Mouse (Mus musculus) embryonic facial prominence, embryonic 12.5 days (tissue): Measurements from ENCODE around the gene Crb3. TPM values are rescaled to one million over a fixed set of nuclear protein-coding genes. Genes with fewer than 3 reads are reported as not detected.
A peak's percentile ranks its signal among the peaks of the same experiment; 100 is the strongest.
"Not testable (repeated sequence)": the region's sequence is repeated elsewhere in the genome, so short reads cannot be mapped to it uniquely, and the experiment has no call there.

ENCODE experiments used
- ATAC-seq: fragments of 200-750 bp; cut with Nextera tagmentation; 2 replicates; pipeline ENCODE4 v1.8.0; 2017; ENCODE audit not compliant: insufficient number of reproducible peaks, insufficient read depth, low FRiP score, low TSS enrichment
- H3K27ac ChIP-seq: fragments of 300-500 bp; sonication (generic); 2 replicates; pipeline ENCODE4 v1.5.1; 2016; ENCODE audit warnings: mild to moderate bottlenecking
- H3K27me3 ChIP-seq: fragments of 300-500 bp; sonication (generic); 2 replicates; pipeline ENCODE4 v1.6.1; 2016; ENCODE audit warnings: mild to moderate bottlenecking, moderate library complexity
- H3K36me3 ChIP-seq: fragments of 300-500 bp; sonication (generic); 2 replicates; pipeline ENCODE4 v1.6.1; 2016; ENCODE audit warnings: mild to moderate bottlenecking
- H3K4me1 ChIP-seq: fragments of 300-500 bp; sonication (generic); 2 replicates; pipeline ENCODE4 v1.6.1; 2016
- H3K4me2 ChIP-seq: fragments of 300-500 bp; sonication (generic); replicated peaks from 2 replicates; pipeline ENCODE4 v1.6.1; 2016; ENCODE audit warnings: mild to moderate bottlenecking, moderate library complexity
- H3K4me3 ChIP-seq: fragments of 300-500 bp; sonication (generic); 2 replicates; pipeline ENCODE4 v1.5.1; 2016; ENCODE audit warnings: mild to moderate bottlenecking
- H3K9ac ChIP-seq: fragments of 300-500 bp; sonication (generic); 2 replicates; pipeline ENCODE4 v1.6.1; 2016; ENCODE audit warnings: mild to moderate bottlenecking, moderate library complexity
- H3K9me3 ChIP-seq: fragments of 300-500 bp; sonication (generic); 2 replicates; pipeline ENCODE4 v1.6.1; 2016; ENCODE audit warnings: mild to moderate bottlenecking, moderate library complexity
- WGBS: fragments of 180-500 bp; shearing (Covaris S2); methylation state at CpG from one replicate; pipeline ENCODE4 v1.1.7; 2016; 5-methylcytosine and 5-hydroxymethylcytosine counted together
- polyA plus RNA-seq: library from polyadenylated mRNA; unstranded; fragments of >200 nt; fragmentation: Nextera tagmentation; extraction: Ambion mirVana; gene quantifications from 2 replicates; pipeline ENCODE4 v1.2.1, GENCODE M21; 2016

Gene Crb3
- polyA plus RNA-seq, 1 experiment from 2014 or later: 5.0 TPM

DNA sequence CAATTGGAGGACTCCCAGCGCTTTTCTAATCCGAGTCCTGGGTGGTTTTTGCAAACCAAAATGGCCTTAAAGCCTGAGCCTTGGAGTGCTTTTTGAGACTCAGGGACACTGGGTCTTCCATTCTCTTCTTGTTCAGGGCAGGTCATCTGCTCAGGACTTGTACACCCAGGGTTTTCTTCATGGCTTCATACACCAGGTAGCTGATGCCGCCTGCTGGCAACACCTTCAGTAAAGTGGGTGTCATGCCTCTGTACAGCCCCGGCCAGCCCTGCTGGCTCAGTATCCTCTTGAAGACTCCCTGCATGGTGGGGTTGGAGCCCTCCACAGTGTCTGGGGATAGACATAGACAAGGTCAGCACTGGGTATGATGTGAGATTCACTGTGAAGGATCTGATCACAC is 26.1 kb upstream of the Crb3 start:
- 85% methylated on average over 4 of the region's 4 CpGs for WGBS
- H3K4me2 ChIP-seq: peak overlapping the region; percentile 57; the same call in 1 of the 2 replicates
- no peaks in the 10 kb centered on the region for H3K9me3 ChIP-seq
- H3K4me3 ChIP-seq: 0 out of 2 replicates have a peak overlapping the region, but pooled peaks have one; percentile 37
- no peak for ATAC-seq
- H3K9ac ChIP-seq: no peak overlapping the region
- peaks cover 11% of the 10 kb centered on the region for H3K4me1 ChIP-seq
- H3K36me3 ChIP-seq: peaks cover 11% of the 10 kb centered on the region
- 0 out of 2 replicates have a peak, but pooled peaks cover under 1% of the 10 kb centered on the region for H3K27me3 ChIP-seq
- H3K27ac ChIP-seq: peak overlapping the region; percentile 84

DNA sequence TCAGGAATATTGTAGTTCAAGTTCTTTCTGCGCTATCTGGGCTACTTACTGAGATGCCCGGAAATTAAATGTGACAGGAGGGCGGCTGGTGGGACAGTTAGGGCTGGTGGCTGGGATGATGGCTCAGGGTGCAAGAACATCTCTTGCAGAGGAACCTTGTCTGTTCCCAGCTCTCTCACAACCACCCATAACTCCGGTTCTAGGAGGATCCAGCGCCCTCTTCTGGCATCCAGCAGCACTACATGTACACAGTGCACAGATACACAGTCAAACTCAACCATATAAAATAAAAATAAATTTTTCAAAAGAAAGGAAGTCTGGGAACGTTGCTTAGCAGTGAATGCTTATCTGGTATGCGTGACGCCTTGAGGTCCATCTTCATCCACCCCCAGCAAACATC is 19.9 kb upstream of the Crb3 start:
- whole genome bisulfite sequencing: 35% methylated on average over 8 of the region's 8 CpGs
- no peak overlapping the region for H3K4me2 ChIP-seq

DNA sequence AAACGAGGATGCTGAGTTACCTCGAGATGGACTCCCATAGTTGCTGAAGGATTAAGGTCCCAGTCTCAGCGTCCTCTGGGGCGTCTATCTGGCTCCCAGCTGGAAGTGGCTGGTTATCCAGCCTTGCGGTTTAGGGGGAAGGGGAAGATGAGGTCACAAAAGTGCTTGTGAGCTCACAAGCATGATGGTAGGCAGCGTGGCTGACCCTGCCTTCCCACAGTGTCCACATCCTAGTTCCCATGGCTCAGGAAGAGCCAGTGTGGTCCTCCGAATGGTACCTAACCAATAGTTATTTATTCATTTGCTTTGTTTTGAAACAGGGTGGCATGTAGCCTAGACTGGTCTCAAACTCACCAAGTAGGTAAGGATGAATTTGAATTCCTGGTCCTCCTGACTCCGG is 17.4 kb upstream of the Crb3 start, which contains the start of gene Slc25a41:
Slc25a41 (minus strand) TSS at position 101 of the 400 bp plus-strand sequence.
- no peaks in the 10 kb centered on the region for H3K9me3 ChIP-seq
- WGBS: 70% methylated on average over 8 of the region's 8 CpGs
- no peak within 1 kb of the TSS for H3K4me3 ChIP-seq
- no peak within 1 kb of the TSS for H3K4me2 ChIP-seq
- H3K9ac ChIP-seq: no peak within 1 kb of the TSS
- ATAC-seq: no peak
- H3K36me3 ChIP-seq: no peaks in the 10 kb centered on the region
- H3K27ac ChIP-seq: no peak within 1 kb of the TSS
- H3K4me1 ChIP-seq: no peaks in the 10 kb centered on the region
- H3K27me3 ChIP-seq: peaks cover 8% of the 10 kb centered on the region

More for the DNA sequence above, 19.9 kb upstream of the Crb3 start:
- Histone ChIP-seq H3K9me3 (no peaks in the 10 kb centered on the region), H3K9ac (no peak overlapping the region), H3K36me3 (no peaks in the 10 kb centered on the region), H3K4me3 (no peak overlapping the region), H3K27ac (no peak overlapping the region), H3K4me1 (no peaks in the 10 kb centered on the region), H3K27me3 (peaks cover 8% of the 10 kb centered on the region)
- ATAC-seq: no peak

DNA sequence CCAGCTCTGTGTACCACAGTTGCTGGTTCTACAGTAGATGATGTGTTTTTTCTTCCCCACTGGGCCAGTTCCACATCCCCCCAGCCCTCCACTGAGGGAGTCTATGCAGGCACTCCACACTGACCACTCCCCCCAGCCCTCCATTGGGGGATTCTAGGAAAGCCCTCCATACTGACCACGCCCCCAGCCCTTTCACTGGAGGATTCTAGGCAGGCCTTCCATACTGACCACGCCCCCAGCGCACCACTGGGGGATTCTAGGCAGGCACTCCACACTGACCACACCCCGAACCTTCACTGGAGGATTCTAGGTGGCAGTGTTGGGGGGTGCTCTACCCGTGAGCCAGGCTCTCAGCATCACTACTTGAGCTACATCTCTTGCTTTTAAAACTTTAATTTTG is 11.5 kb upstream of the Crb3 start:
- no peaks in the 10 kb centered on the region for H3K4me1 ChIP-seq
- H3K4me2 ChIP-seq: no peak overlapping the region
- 35% methylated on average over 5 of the region's 5 CpGs for WGBS
- H3K4me3 ChIP-seq: no peak overlapping the region
- H3K27ac ChIP-seq: no peak overlapping the region
- H3K9ac ChIP-seq: no peak overlapping the region
- peaks cover 4% of the 10 kb centered on the region; the same call in 1 of the 2 replicates for H3K36me3 ChIP-seq
- no peaks in the 10 kb centered on the region for H3K27me3 ChIP-seq
- H3K9me3 ChIP-seq: no peaks in the 10 kb centered on the region
- ATAC-seq: no peak; the same call in 1 of the 2 replicates

DNA sequence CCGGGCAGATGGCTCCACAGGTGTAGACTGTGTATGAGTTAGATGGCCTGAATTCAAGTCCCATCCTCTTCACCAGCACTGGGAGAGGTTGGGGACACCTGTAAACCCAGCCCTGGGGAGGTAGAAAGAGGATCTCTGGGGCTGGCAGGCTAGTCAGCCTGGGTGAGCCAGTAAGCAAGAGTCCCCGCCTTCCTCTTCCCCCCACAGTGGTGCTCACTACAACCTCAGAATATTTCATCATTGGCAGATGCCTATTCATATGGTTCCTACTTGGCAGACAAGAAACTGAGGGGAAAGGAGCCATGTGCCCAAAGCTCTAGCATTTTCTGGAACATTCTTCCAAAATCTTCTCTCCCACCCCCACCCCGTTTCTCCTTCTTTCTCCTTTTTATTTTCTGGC is 10.1 kb upstream of the Crb3 start:
- no peak for ATAC-seq

DNA sequence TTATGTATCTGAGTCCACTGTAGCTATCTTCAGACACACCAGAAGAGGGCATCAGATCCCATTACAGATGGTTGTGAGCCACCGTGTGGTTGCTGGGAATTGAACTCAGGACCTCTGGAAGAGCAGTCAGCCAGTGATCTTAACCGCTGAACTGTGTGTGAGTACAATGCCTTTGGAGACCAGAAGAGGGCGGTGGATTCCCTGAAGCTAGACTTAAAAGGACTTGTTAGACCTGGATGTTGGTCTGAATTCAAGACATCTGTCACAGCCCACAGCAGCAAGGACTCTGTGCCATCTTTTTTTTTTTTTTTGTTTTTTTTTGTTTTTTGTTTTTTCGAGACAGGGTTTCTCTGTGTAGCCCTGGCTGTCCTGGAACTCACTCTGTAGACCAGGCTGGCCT is 7.2 kb upstream of the Crb3 start:
- not testable (repeated sequence) for ATAC-seq, H3K27ac ChIP-seq, H3K4me3 ChIP-seq, H3K4me1 ChIP-seq, H3K4me2 ChIP-seq, H3K9me3 ChIP-seq, H3K27me3 ChIP-seq, H3K9ac ChIP-seq
- 77% methylated on average over 4 of the region's 4 CpGs for WGBS
- peaks cover 12% of the 10 kb centered on the region; the same call in 1 of the 2 replicates for H3K36me3 ChIP-seq

More for the DNA sequence above, 10.1 kb upstream of the Crb3 start:
- Histone ChIP-seq H3K9me3 (no peaks in the 10 kb centered on the region), H3K9ac (no peak overlapping the region), H3K36me3 (peaks cover 12% of the 10 kb centered on the region; the same call in 1 of the 2 replicates), H3K27ac (no peak overlapping the region), H3K4me2 (no peak overlapping the region), H3K4me1 (no peaks in the 10 kb centered on the region), H3K27me3 (no peaks in the 10 kb centered on the region), H3K4me3 (no peak overlapping the region)
- WGBS: 87% methylated on average over 3 of the region's 3 CpGs

DNA sequence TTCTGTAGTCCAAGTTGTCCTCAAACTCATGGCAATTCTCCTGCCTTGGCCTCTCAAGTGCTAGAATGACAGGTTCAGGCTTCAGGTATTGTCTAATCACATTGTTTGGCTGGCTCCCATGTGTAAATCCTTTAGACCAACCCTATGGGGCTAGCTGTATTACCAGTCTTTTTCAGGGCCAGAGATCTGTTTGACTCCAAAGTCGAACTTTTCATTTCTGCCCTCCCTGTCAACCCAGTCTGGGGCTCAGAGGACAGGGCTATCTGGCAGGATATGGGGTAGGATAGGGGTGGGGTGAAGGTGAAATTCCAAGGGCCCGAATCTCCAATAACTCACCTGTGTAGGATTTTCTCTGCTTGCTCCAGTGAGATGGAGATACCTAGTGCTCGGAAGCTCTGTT is 2.7 kb upstream of the Crb3 start:
- H3K9ac ChIP-seq: no peak overlapping the region
- H3K4me2 ChIP-seq: no peak overlapping the region
- peaks cover 8% of the 10 kb centered on the region; the same call in 1 of the 2 replicates for H3K4me1 ChIP-seq
- no peak overlapping the region for H3K27ac ChIP-seq
- no peaks in the 10 kb centered on the region for H3K9me3 ChIP-seq
- peaks cover 5% of the 10 kb centered on the region for H3K27me3 ChIP-seq
- 76% methylated on average over 3 of the region's 3 CpGs for WGBS
- no peak for ATAC-seq
- peaks cover 8% of the 10 kb centered on the region; the same call in 1 of the 2 replicates for H3K36me3 ChIP-seq
- no peak overlapping the region for H3K4me3 ChIP-seq

DNA sequence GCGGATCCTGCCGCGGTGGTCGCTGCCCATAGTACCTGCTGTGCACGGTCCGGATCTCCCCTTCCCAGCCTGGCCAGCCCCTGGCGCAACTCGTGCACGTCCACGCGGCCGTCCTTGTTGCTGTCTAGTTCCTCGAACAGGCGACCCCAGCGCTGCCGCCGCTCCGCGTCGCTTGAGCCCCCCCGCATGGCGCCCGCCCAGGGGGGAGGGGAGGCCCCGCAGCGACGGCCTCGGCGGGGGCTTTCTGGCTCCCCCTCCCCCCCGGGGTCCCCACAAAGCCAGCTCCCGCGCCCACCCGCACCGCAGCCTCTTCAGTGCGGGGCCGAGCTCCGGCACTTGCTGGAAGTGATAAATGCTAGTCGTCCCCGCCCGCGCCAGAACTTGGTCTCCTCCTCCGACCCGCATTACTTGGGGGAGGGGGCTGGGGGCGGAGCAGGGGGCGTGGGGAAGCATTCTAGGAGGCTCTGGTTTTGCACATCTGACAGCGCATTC is 627 bp downstream of the Crb3 start, which contains the start of gene Slc25a23:
Slc25a23 (minus strand) TSS at position 378 of the 492 bp plus-strand sequence.
- Histone ChIP-seq H3K27ac (peak within 1 kb of the TSS; percentile 30), H3K27me3 (peaks cover 37% of the 10 kb centered on the region), H3K4me3 (peak within 1 kb of the TSS; percentile 87), H3K9ac (peak within 1 kb of the TSS; percentile 75), H3K4me2 (peak within 1 kb of the TSS; percentile 92), H3K36me3 (no peaks in the 10 kb centered on the region; the same call in 1 of the 2 replicates), H3K4me1 (peaks cover 8% of the 10 kb centered on the region; the same call in 1 of the 2 replicates), H3K9me3 (no peaks in the 10 kb centered on the region)
- WGBS: under 1% methylated on average over 27 of the region's 45 CpGs
- ATAC-seq: peak; percentile 65

DNA sequence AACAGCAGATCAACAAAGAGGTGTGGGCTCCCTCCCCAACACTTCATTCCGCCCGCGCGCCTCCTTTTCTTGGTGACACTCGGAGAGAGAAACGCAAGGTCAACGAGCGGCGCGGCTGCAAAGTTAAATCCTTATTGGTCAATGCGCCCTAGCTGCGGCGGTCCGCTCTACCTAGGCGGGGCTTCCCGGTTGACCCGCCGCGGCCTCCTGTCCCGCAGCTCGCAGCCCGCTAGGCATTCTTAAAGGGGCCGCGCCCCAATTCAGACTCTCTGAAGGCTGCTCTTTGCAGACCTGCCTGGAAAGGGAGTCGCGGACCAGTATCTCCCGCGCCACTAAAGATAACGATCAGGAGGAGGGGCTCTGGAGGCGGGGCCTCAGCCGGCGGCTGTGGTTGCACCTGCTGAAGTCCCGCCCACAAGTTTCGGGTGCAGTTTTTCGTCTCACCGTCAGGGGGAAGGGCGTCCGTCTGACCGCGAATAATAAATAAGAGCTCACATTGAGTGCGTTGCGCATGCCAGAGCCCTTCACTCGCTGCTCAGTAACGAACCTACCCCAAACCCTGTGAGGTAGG is 1.4 kb downstream of the Crb3 start:
- H3K4me1 ChIP-seq: peaks cover 8% of the 10 kb centered on the region; the same call in 1 of the 2 replicates
- ATAC-seq: peak; percentile 77
- H3K9me3 ChIP-seq: no peaks in the 10 kb centered on the region
- no peaks in the 10 kb centered on the region for H3K36me3 ChIP-seq
- H3K9ac ChIP-seq: no peak overlapping the region
- peak overlapping the region; percentile 87 for H3K4me3 ChIP-seq
- peak overlapping the region; percentile 92 for H3K4me2 ChIP-seq
- peaks cover 44% of the 10 kb centered on the region for H3K27me3 ChIP-seq
- H3K27ac ChIP-seq: no peak overlapping the region; the same call in 1 of the 2 replicates
- under 1% methylated on average over 44 of the region's 44 CpGs for WGBS

DNA sequence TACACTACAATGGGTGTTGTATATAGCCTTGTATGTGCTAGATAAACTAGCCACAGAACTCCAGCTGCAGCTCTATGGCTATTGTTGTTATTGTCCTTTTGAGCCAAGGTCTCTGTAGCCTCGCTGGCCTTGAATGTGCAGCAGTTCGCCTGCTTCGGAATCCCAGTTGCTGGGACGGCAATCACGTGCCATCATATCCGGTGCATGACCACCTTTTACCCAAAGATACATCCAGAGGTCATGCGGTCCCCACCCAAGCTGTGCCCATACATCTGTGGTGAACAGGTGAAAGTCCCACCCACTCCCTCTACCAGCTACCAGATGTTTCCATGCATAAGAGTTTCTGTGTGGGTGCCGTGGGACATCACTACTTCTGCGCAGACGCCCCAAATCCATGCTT is 2.2 kb downstream of the Crb3 start:
- no peak for ATAC-seq
- no peak overlapping the region for H3K27ac ChIP-seq
- peak overlapping the region; percentile 92 for H3K4me2 ChIP-seq
- H3K9me3 ChIP-seq: no peaks in the 10 kb centered on the region
- 45% methylated on average over 10 of the region's 10 CpGs for WGBS
- peaks cover 8% of the 10 kb centered on the region; the same call in 1 of the 2 replicates for H3K4me1 ChIP-seq
- 0 out of 2 replicates have a peak overlapping the region, but pooled peaks have one; percentile 87 for H3K4me3 ChIP-seq
- no peak overlapping the region for H3K9ac ChIP-seq
- H3K27me3 ChIP-seq: peaks cover 48% of the 10 kb centered on the region
- no peaks in the 10 kb centered on the region for H3K36me3 ChIP-seq

DNA sequence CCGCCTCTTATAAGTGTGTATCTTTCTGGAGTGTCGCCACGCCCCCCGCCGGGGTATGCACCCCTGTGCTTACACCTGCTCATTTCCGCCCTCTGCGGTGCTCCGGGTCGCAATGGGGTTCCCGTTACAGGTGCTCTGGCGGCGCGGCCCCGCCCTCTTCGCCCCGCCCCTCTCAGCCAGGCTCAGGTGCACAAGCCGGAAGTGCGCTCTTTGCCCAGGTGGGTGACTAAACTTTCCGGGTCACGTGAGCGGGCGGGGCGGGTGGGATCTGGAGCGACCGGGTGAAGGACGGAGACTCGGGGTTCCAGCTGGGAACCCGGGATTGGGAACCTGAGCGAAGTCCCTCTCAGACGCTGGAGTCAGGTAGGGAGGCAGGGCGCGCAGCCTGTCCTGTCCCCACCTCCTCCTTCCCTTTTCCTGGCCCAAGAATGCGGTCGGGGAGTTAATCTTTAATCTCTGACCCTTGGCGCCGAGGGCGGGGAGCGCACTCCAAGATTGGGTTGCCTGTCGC is 3.2 kb downstream of the Crb3 start:
- no peaks in the 10 kb centered on the region for H3K9me3 ChIP-seq
- H3K4me3 ChIP-seq: peak overlapping the region; percentile 27
- H3K27ac ChIP-seq: no peak overlapping the region
- H3K4me2 ChIP-seq: peak overlapping the region; percentile 36
- H3K9ac ChIP-seq: peak overlapping the region; percentile 17; the same call in 1 of the 2 replicates
- peaks cover 54% of the 10 kb centered on the region for H3K27me3 ChIP-seq
- ATAC-seq: no peak
- peaks cover 8% of the 10 kb centered on the region; the same call in 1 of the 2 replicates for H3K4me1 ChIP-seq
- 2% methylated on average over 39 of the region's 39 CpGs for WGBS
- H3K36me3 ChIP-seq: no peaks in the 10 kb centered on the region

DNA sequence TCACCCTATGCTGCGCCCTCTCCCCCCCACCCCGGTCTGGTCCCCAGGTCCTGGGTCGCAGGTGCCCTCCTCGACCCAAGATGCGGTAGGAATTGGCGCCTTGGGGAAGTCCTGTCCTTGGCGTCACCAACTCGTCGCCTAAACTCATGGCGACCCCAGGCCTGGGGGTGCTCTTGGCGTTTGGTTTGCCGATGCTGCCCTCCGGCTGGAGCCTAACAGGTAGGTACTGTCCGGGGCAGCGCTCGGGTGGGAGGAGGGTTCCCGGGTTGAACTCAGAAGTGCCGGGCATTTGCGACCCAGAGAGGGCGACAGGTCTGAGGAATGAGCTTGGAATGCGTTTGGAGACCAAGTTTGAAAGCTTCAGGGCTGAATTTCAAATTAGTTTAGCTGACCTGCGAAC is 3.6 kb downstream of the Crb3 start:
- Histone ChIP-seq H3K9me3 (no peaks in the 10 kb centered on the region), H3K27ac (no peak overlapping the region), H3K27me3 (peaks cover 54% of the 10 kb centered on the region), H3K9ac (peak overlapping the region; percentile 17; the same call in 1 of the 2 replicates), H3K4me1 (peaks cover 8% of the 10 kb centered on the region; the same call in 1 of the 2 replicates), H3K36me3 (no peaks in the 10 kb centered on the region), H3K4me3 (peak overlapping the region; percentile 27), H3K4me2 (peak overlapping the region; percentile 36)
- WGBS: 2% methylated on average over 22 of the region's 22 CpGs
- no peak for ATAC-seq
